Mouse (Mus musculus) hindbrain, postnatal 0 days (tissue): ENCODE measurements around the gene Gnaq. TPM values are rescaled to one million over a fixed set of nuclear protein-coding genes. Genes with fewer than 3 reads are reported as not detected.
A peak's percentile ranks its signal among the peaks of the same experiment; 100 is the strongest.
"Not testable (repeated sequence)": the region's sequence is repeated elsewhere in the genome, so short reads cannot be mapped to it uniquely, and the experiment has no call there.

Source experiments
- ATAC-seq: fragments of 200-750 bp; cut with Nextera tagmentation; 2 replicates; pipeline ENCODE4 v1.8.0; 2017; ENCODE audit warnings: mild to moderate bottlenecking, moderate TSS enrichment, moderate library complexity
- DNase-seq: peaks from one replicate; pipeline ENCODE4 v3.0.0-alpha.2; 2015; ENCODE audit warnings: low spot score
- H3K27ac ChIP-seq: fragments of 300-500 bp; sonication (generic); 2 replicates; pipeline ENCODE4 v1.5.1; 2014; ENCODE audit warnings: mild to moderate bottlenecking
- H3K27me3 ChIP-seq: fragments of 300-500 bp; sonication (generic); 2 replicates; pipeline ENCODE4 v1.6.1; 2014; ENCODE audit warnings: low read length, mixed read lengths; ENCODE audit not compliant: insufficient read depth
- H3K36me3 ChIP-seq: fragments of 300-500 bp; sonication (generic); 2 replicates; pipeline ENCODE4 v1.6.1; 2014; ENCODE audit warnings: low read length, mixed read lengths; ENCODE audit not compliant: insufficient read depth
- H3K4me1 ChIP-seq: fragments of 300-500 bp; sonication (generic); 2 replicates; pipeline ENCODE4 v1.6.1; 2014; ENCODE audit warnings: antibody characterized with exemption, low read length, mixed read lengths; ENCODE audit not compliant: insufficient read depth
- H3K4me2 ChIP-seq: fragments of 300-500 bp; sonication (generic); 2 replicates; pipeline ENCODE4 v1.6.1; 2014; ENCODE audit warnings: low read depth, mild to moderate bottlenecking, low read length, moderate library complexity, mixed read lengths
- H3K4me3 ChIP-seq: fragments of 300-500 bp; sonication (generic); 2 replicates; pipeline ENCODE4 v1.5.1; 2014; ENCODE audit warnings: low read length
- H3K9ac ChIP-seq: fragments of 300-500 bp; sonication (generic); replicated peaks from 2 replicates; pipeline ENCODE4 v1.6.1; 2014; ENCODE audit warnings: mild to moderate bottlenecking, low read length, moderate library complexity, mixed read lengths
- H3K9me3 ChIP-seq: fragments of 300-500 bp; sonication (generic); 2 replicates; pipeline ENCODE4 v1.6.1; 2016; ENCODE audit warnings: low read length, mixed read lengths
- CTCF ChIP-seq: IDR thresholded peaks from 2 replicates; pipeline ENCODE4 v1.5.1; 2016; ENCODE audit warnings: antibody characterized with exemption, control low read depth, low read depth
- WGBS: fragments of 180-500 bp; shearing (Covaris S2); extraction: QIAGEN DNeasy Blood & Tissue Kit; methylation state at CpG from one replicate; pipeline ENCODE4 v1.1.7; 2014; 5-methylcytosine and 5-hydroxymethylcytosine counted together
- polyA plus RNA-seq: library from polyadenylated mRNA; unstranded; fragments of >200 nt; fragmentation: Nextera tagmentation; extraction: Ambion mirVana; gene quantifications from 2 replicates; pipeline ENCODE4 v1.2.1, GENCODE M21; 2015
- total RNA-seq: library from RNA; depleted of rRNA; stranded (reverse); fragments of >200 nt; gene quantifications from 2 replicates; pipeline ENCODE4 v1.2.3, GENCODE M21; 2014; rRNA removed

The Gnaq gene
- total RNA-seq (101 and 103 TPM in 2 replicates), polyA plus RNA-seq (75.1 and 85.7 TPM in 2 replicates)

GRCm38 (mm10) chr19:16132791-16132864 is at the start of gene Gnaq:
TSS of gene Gnaq (plus strand) at chr19:16132831.
- ATAC-seq (no peak), DNase-seq (no peak)
- no peaks in the 10 kb centered on the region for H3K9me3 ChIP-seq
- no peaks in the 10 kb centered on the region for H3K36me3 ChIP-seq
- TF ChIP-seq CTCF = no peak
- peak within 1 kb of the TSS; percentile 98 for H3K27ac ChIP-seq
- H3K27me3 ChIP-seq = no peaks in the 10 kb centered on the region
- 4% methylated on average over 5 of the region's 14 CpGs for WGBS
- H3K9ac ChIP-seq = peak within 1 kb of the TSS; percentile 93
- peak within 1 kb of the TSS; percentile 92 for H3K4me3 ChIP-seq
- H3K4me2 ChIP-seq = peak within 1 kb of the TSS; percentile 62
- H3K4me1 ChIP-seq = peaks cover 27% of the 10 kb centered on the region

GRCm38 (mm10) chr19:16083981-16084630 is 48.5 kb upstream of the Gnaq start:
- not testable (repeated sequence) for H3K4me3 ChIP-seq, H3K4me1 ChIP-seq, H3K27ac ChIP-seq, H3K9me3 ChIP-seq, ATAC-seq, DNase-seq, H3K4me2 ChIP-seq, H3K36me3 ChIP-seq, H3K27me3 ChIP-seq, H3K9ac ChIP-seq
- 93% methylated on average over 21 of the region's 21 CpGs for WGBS

GRCm38 (mm10) chr19:16085248-16085647 is 47.4 kb upstream of the Gnaq start:
- Histone ChIP-seq H3K27me3 (no peaks in the 10 kb centered on the region), H3K9ac (no peak overlapping the region), H3K4me2 (no peak overlapping the region), H3K4me1 (no peaks in the 10 kb centered on the region), H3K27ac (no peak overlapping the region), H3K9me3 (0 out of 2 replicates have a peak, but pooled peaks cover 2% of the 10 kb centered on the region), H3K36me3 (no peaks in the 10 kb centered on the region), H3K4me3 (no peak overlapping the region)
- 41% methylated on average over 4 of the region's 4 CpGs for WGBS
- DNase-seq (peak; percentile 57), ATAC-seq (peak; percentile 62; the same call in 1 of the 2 replicates)
- TF ChIP-seq CTCF = no peak

- H3K4me1 ChIP-seq = no peaks in the 10 kb centered on the region
- H3K9me3 ChIP-seq = no peaks in the 10 kb centered on the region
- no peak overlapping the region for H3K9ac ChIP-seq
- no peaks in the 10 kb centered on the region for H3K27me3 ChIP-seq
- DNase-seq (no peak), ATAC-seq (no peak)
- no peak overlapping the region for H3K27ac ChIP-seq
- no peak overlapping the region for H3K4me3 ChIP-seq
- H3K36me3 ChIP-seq = no peaks in the 10 kb centered on the region
- no peak for TF ChIP-seq CTCF
- H3K4me2 ChIP-seq = no peak overlapping the region
Measured at GRCm38 (mm10) chr19:16086154-16086553, 46.5 kb upstream of the Gnaq start.

- no peak for DNase-seq
- no peaks in the 10 kb centered on the region for H3K9me3 ChIP-seq
- no peak overlapping the region for H3K4me2 ChIP-seq
- ATAC-seq = no peak
- H3K27me3 ChIP-seq = no peaks in the 10 kb centered on the region
- no peaks in the 10 kb centered on the region for H3K36me3 ChIP-seq
- H3K4me1 ChIP-seq = no peaks in the 10 kb centered on the region
- H3K4me3 ChIP-seq = no peak overlapping the region
- TF ChIP-seq CTCF = no peak
- H3K27ac ChIP-seq = no peak overlapping the region
- H3K9ac ChIP-seq = no peak overlapping the region
Measured at GRCm38 (mm10) chr19:16086581-16086980, 46.0 kb upstream of the Gnaq start.

- no peak overlapping the region for H3K4me3 ChIP-seq
- H3K9ac ChIP-seq = no peak overlapping the region
- no peaks in the 10 kb centered on the region for H3K9me3 ChIP-seq
- H3K27ac ChIP-seq = no peak overlapping the region
- no peaks in the 10 kb centered on the region for H3K27me3 ChIP-seq
- no peak for DNase-seq
- ATAC-seq = no peak
- no peaks in the 10 kb centered on the region for H3K4me1 ChIP-seq
- H3K36me3 ChIP-seq = no peaks in the 10 kb centered on the region
- no peak for TF ChIP-seq CTCF
- H3K4me2 ChIP-seq = no peak overlapping the region
Measured at GRCm38 (mm10) chr19:16087391-16087790, 45.2 kb upstream of the Gnaq start.

- Histone ChIP-seq H3K27ac (no peak overlapping the region), H3K4me3 (no peak overlapping the region), H3K27me3 (no peaks in the 10 kb centered on the region), H3K9me3 (peaks cover 3% of the 10 kb centered on the region; the same call in 1 of the 2 replicates), H3K4me1 (no peaks in the 10 kb centered on the region), H3K9ac (no peak overlapping the region), H3K36me3 (no peaks in the 10 kb centered on the region), H3K4me2 (no peak overlapping the region)
- no peak for ATAC-seq
- DNase-seq = no peak
- 89% methylated on average over 4 of the region's 4 CpGs for WGBS
- no peak for TF ChIP-seq CTCF
Measured at GRCm38 (mm10) chr19:16093616-16094015, 39.0 kb upstream of the Gnaq start.

GRCm38 (mm10) chr19:16109901-16110300 is 22.7 kb upstream of the Gnaq start:
- H3K9ac ChIP-seq = no peak overlapping the region
- no peak for TF ChIP-seq CTCF
- no peak overlapping the region for H3K4me2 ChIP-seq
- H3K36me3 ChIP-seq = no peaks in the 10 kb centered on the region
- H3K4me1 ChIP-seq = no peaks in the 10 kb centered on the region
- WGBS = 90% methylated on average over 3 of the region's 3 CpGs
- no peaks in the 10 kb centered on the region for H3K27me3 ChIP-seq
- DNase-seq = no peak
- no peak for ATAC-seq
- no peak overlapping the region for H3K4me3 ChIP-seq
- no peaks in the 10 kb centered on the region for H3K9me3 ChIP-seq
- no peak overlapping the region for H3K27ac ChIP-seq
